11 mouse cellular contexts compared by ENCODE assay signal in genomic region chr11:54254114-54254513, GRCm38 (mm10). TPM values are rescaled to one million over a fixed set of nuclear protein-coding genes. Genes with fewer than 3 reads are reported as not detected.
DNase-seq lines count a peak whose midpoint lies in the region; ATAC-seq and TF ChIP-seq lines count a peak whose summit lies in the region.
"Had no signal": no experiment of that assay in that cellular context is flagged by ENCODE, and none has a peak within 500 bp of the region (broad histone marks: within the 10 kb centered on the region; RNA-seq: fewer than 3 reads in every experiment).

No protein-coding gene starts in this region.

- H3K27me3 ChIP-seq in neural tube, embryonic 15.5 days (replicated peaks): no peaks in the 10 kb centered on the region

- 53% methylated on average over 4 of the region's 4 CpGs for WGBS in neural tube, embryonic 15.5 days

- H3K36me3 ChIP-seq in neural tube, embryonic 15.5 days: no peaks in the 10 kb centered on the region

- no peaks in the 10 kb centered on the region for H3K9me3 ChIP-seq in neural tube, embryonic 15.5 days (replicated peaks)

- H3K4me2 ChIP-seq in neural tube, embryonic 15.5 days: no peak overlapping the region

- no peak overlapping the region for H3K9ac ChIP-seq in neural tube, embryonic 15.5 days (replicated peaks)

- H3K27ac ChIP-seq in layer of hippocampus, adult 2 months: no peak overlapping the region
- H3K27ac ChIP-seq in neural tube, embryonic 15.5 days (replicated peaks): no peak overlapping the region

- peak; percentile 67 for TF ChIP-seq CTCF in layer of hippocampus, adult 2 months (conservative IDR thresholded peaks at IDR 0.05)

- no peaks in the 10 kb centered on the region for H3K4me1 ChIP-seq in neural tube, embryonic 15.5 days

- DNase-seq in cerebellum, adult 18-20 months: peak; percentile 32 to 44
- no peak for DNase-seq in cerebellum, adult 11-12 months
- DNase-seq in layer of hippocampus, adult 2 months (ENCODE audit: low spot score in 2 of 2): no peak
- DNase-seq in layer of hippocampus, adult 9-11 months: no peak
- peak; percentile 55 for DNase-seq in brain, adult 2 months (ENCODE audit: low read depth, low spot score)
- DNase-seq in retina, embryonic 14.5 days (ENCODE audit: low spot score): peak; percentile 14
- DNase-seq in testis, postnatal 10 days (ENCODE audit: low spot score): no peak

- ATAC-seq in neural tube, embryonic 15.5 days (ENCODE audit: low FRiP score): no peak

- H3K4me3 ChIP-seq in layer of hippocampus, adult 2 months: no peak overlapping the region
- H3K4me3 ChIP-seq in neural tube, embryonic 15.5 days (replicated peaks): no peak overlapping the region

RNA-seq across cellular contexts. Expression of gene Csf2, which starts 4.6 kb away (rescaled TPM):
- not detected for total RNA-seq in layer of hippocampus, adult 2 months (2021)
- polyA plus RNA-seq in neural tube, embryonic 15.5 days (2015; fragmentation: Nextera tagmentation; extraction: Ambion mirVana): not detected in 2 replicates
- polyA plus RNA-seq: heart, embryonic 16.5 days; limb, embryonic 11.5 days; neural tube, embryonic 11.5 days had no signal

RNA-seq across cellular contexts. Expression of gene Il3, which starts 13.0 kb away (rescaled TPM):
- total RNA-seq in layer of hippocampus, adult 2 months (2021): not detected
- not detected in 2 replicates for polyA plus RNA-seq in neural tube, embryonic 15.5 days (2015; fragmentation: Nextera tagmentation; extraction: Ambion mirVana)
- polyA plus RNA-seq: heart, embryonic 16.5 days; limb, embryonic 11.5 days; neural tube, embryonic 11.5 days had no signal

RNA-seq across cellular contexts. Expression of gene Acsl6, which starts 49.5 kb away (rescaled TPM):
- 100 to 1,000 TPM; 188 to 202 TPM for total RNA-seq in layer of hippocampus, adult 2 months (2021)
- 40.1 and 47.3 TPM in 2 replicates for polyA plus RNA-seq in neural tube, embryonic 15.5 days (2015; fragmentation: Nextera tagmentation; extraction: Ambion mirVana)

Comparison
In these comparisons a context has a peak if more than half of its experiments do, and no peak if none do; other contexts are left out.
1. DNase-seq: peak in cerebellum, adult 18-20 months (2 of 2), brain, adult 2 months (single experiment) and retina, embryonic 14.5 days (single experiment); none in cerebellum, adult 11-12 months (single experiment), layer of hippocampus, adult 2 months (0 of 2), layer of hippocampus, adult 9-11 months (single experiment) and testis, postnatal 10 days (single experiment).